Mouse (Mus musculus) forebrain, embryonic 11.5 days (tissue): ENCODE data around the gene Ppp3ca. TPM values are rescaled to one million over a fixed set of nuclear protein-coding genes. Genes with fewer than 3 reads are reported as not detected.

Experiments used
- ATAC-seq: fragments of 200-750 bp; cut with Nextera tagmentation; replicated peaks from 2 replicates; pipeline ENCODE4 v1.8.0; 2017; ENCODE audit warnings: moderate TSS enrichment; ENCODE audit not compliant: low FRiP score
- DNase-seq: peaks from one replicate; pipeline ENCODE4 v3.0.0-alpha.2; 2017; ENCODE audit warnings: low spot score
- H3K27ac ChIP-seq: fragments of 300-500 bp; sonication (generic); 2 replicates; pipeline ENCODE4 v1.5.1; 2014; ENCODE audit warnings: low read depth, low read length
- H3K27me3 ChIP-seq: fragments of 300-500 bp; sonication (generic); 2 replicates; pipeline ENCODE4 v1.6.1; 2014; ENCODE audit warnings: mild to moderate bottlenecking, low read length, mixed read lengths; ENCODE audit not compliant: control insufficient read depth, insufficient read depth
- H3K36me3 ChIP-seq: fragments of 300-500 bp; sonication (generic); 2 replicates; pipeline ENCODE4 v1.6.1; 2014; ENCODE audit warnings: mild to moderate bottlenecking, low read length, moderate library complexity, mixed read lengths; ENCODE audit not compliant: control insufficient read depth, insufficient read depth
- H3K4me1 ChIP-seq: fragments of 300-500 bp; sonication (generic); replicated peaks from 2 replicates; pipeline ENCODE4 v1.6.1; 2014; ENCODE audit warnings: low read length, mixed read lengths; ENCODE audit not compliant: control insufficient read depth, insufficient read depth
- H3K4me2 ChIP-seq: fragments of 300-500 bp; sonication (generic); 2 replicates; pipeline ENCODE4 v1.6.1; 2014; ENCODE audit warnings: low read depth, mild to moderate bottlenecking, low read length, moderate library complexity, mixed read lengths; ENCODE audit not compliant: severe bottlenecking
- H3K4me3 ChIP-seq: fragments of 300-500 bp; sonication (generic); 2 replicates; pipeline ENCODE4 v1.5.1; 2014; ENCODE audit warnings: low read depth, low read length
- H3K9ac ChIP-seq: fragments of 300-500 bp; sonication (generic); 2 replicates; pipeline ENCODE4 v1.6.1; 2014; ENCODE audit warnings: low read length
- H3K9me3 ChIP-seq: fragments of 300-500 bp; sonication (generic); 2 replicates; pipeline ENCODE4 v1.6.1; 2016; ENCODE audit warnings: low read length, mixed read lengths; ENCODE audit not compliant: control insufficient read depth
- WGBS: fragments of 180-500 bp; shearing (Covaris S2); extraction: QIAGEN DNeasy Blood & Tissue Kit; methylation state at CpG from one replicate; pipeline ENCODE4 v1.1.7; 2014; 5-methylcytosine and 5-hydroxymethylcytosine counted together
- polyA plus RNA-seq: library from polyadenylated mRNA; unstranded; fragments of >200 nt; fragmentation: Nextera tagmentation; extraction: Ambion mirVana; gene quantifications from 2 replicates; pipeline ENCODE4 v1.2.1, GENCODE M21; 2014

The Ppp3ca gene
- polyA plus RNA-seq, 1 experiment from 2014 or later, result 59.0 TPM

- no peaks in the 10 kb centered on the region for H3K27me3 ChIP-seq
- WGBS, result under 1% methylated on average over 51 of the region's 56 CpGs
- H3K4me2 ChIP-seq, result peak overlapping the region; percentile 84
- H3K9me3 ChIP-seq, result no peaks in the 10 kb centered on the region
- DNase-seq (peak; percentile 99), ATAC-seq (peak; percentile 98)
- H3K9ac ChIP-seq, result peak overlapping the region; percentile 77
- H3K4me3 ChIP-seq, result peak overlapping the region; percentile 84
- no peaks in the 10 kb centered on the region for H3K36me3 ChIP-seq
- peak overlapping the region; percentile 85 for H3K27ac ChIP-seq
- no peaks in the 10 kb centered on the region; the same call in 1 of the 2 replicates for H3K4me1 ChIP-seq
Measured at GRCm38 (mm10) chr3:136669231-136670109, 454 bp upstream of the Ppp3ca start.

- Histone ChIP-seq H3K4me2 (peak overlapping the region; percentile 84), H3K27me3 (no peaks in the 10 kb centered on the region), H3K9ac (peak overlapping the region; percentile 77), H3K4me3 (peak overlapping the region; percentile 84), H3K4me1 (no peaks in the 10 kb centered on the region; the same call in 1 of the 2 replicates), H3K27ac (peak overlapping the region; percentile 85), H3K36me3 (no peaks in the 10 kb centered on the region), H3K9me3 (no peaks in the 10 kb centered on the region)
- ATAC-seq (peak; percentile 54), DNase-seq (peak; percentile 87)
- WGBS, result under 1% methylated on average over 76 of the region's 92 CpGs
Measured at GRCm38 (mm10) chr3:136670360-136671131, 622 bp downstream of the Ppp3ca start.

GRCm38 (mm10) chr3:136671161-136671939 lies 1.4 kb downstream of the Ppp3ca start:
- Histone ChIP-seq H3K4me2 (peak overlapping the region; percentile 84), H3K27ac (peak overlapping the region; percentile 85), H3K9ac (peak overlapping the region; percentile 77), H3K36me3 (no peaks in the 10 kb centered on the region), H3K27me3 (no peaks in the 10 kb centered on the region), H3K9me3 (no peaks in the 10 kb centered on the region), H3K4me1 (no peaks in the 10 kb centered on the region; the same call in 1 of the 2 replicates), H3K4me3 (peak overlapping the region; percentile 84)
- peak; percentile 88 for DNase-seq
- ATAC-seq, result peak; percentile 38
- under 1% methylated on average over 29 of the region's 52 CpGs for WGBS

- no peak for ATAC-seq
- Histone ChIP-seq H3K4me2 (peak overlapping the region; percentile 84), H3K36me3 (no peaks in the 10 kb centered on the region), H3K9ac (peak overlapping the region; percentile 77), H3K27me3 (no peaks in the 10 kb centered on the region), H3K27ac (no peak overlapping the region), H3K4me3 (peak overlapping the region; percentile 84), H3K9me3 (no peaks in the 10 kb centered on the region), H3K4me1 (no peaks in the 10 kb centered on the region; the same call in 1 of the 2 replicates)
- DNase-seq, result no peak
- 10% methylated on average over 5 of the region's 5 CpGs for WGBS
Measured at GRCm38 (mm10) chr3:136671940-136672278, 2.0 kb downstream of the Ppp3ca start.

- H3K4me3 ChIP-seq, result no peak overlapping the region
- ATAC-seq (no peak), DNase-seq (no peak)
- no peaks in the 10 kb centered on the region for H3K9me3 ChIP-seq
- H3K27ac ChIP-seq, result no peak overlapping the region
- H3K27me3 ChIP-seq, result no peaks in the 10 kb centered on the region
- H3K36me3 ChIP-seq, result no peaks in the 10 kb centered on the region
- no peaks in the 10 kb centered on the region; the same call in 1 of the 2 replicates for H3K4me1 ChIP-seq
- no peak overlapping the region for H3K4me2 ChIP-seq
- WGBS, result 85% methylated on average over 3 of the region's 3 CpGs
- no peak overlapping the region for H3K9ac ChIP-seq
Measured at GRCm38 (mm10) chr3:136672870-136673269, 2.9 kb downstream of the Ppp3ca start.

GRCm38 (mm10) chr3:136673363-136673762 lies 3.4 kb downstream of the Ppp3ca start:
- WGBS, result 93% methylated on average over 2 of the region's 2 CpGs
- Histone ChIP-seq H3K4me3 (no peak overlapping the region), H3K36me3 (no peaks in the 10 kb centered on the region), H3K27ac (no peak overlapping the region), H3K4me2 (no peak overlapping the region), H3K4me1 (no peaks in the 10 kb centered on the region; the same call in 1 of the 2 replicates), H3K9ac (no peak overlapping the region), H3K9me3 (no peaks in the 10 kb centered on the region), H3K27me3 (no peaks in the 10 kb centered on the region)
- DNase-seq, result no peak
- no peak for ATAC-seq

- DNase-seq, result no peak
- 80% methylated on average over 5 of the region's 5 CpGs for WGBS
- no peak for ATAC-seq
- Histone ChIP-seq H3K4me3 (no peak overlapping the region), H3K9me3 (no peaks in the 10 kb centered on the region), H3K4me1 (no peaks in the 10 kb centered on the region), H3K36me3 (no peaks in the 10 kb centered on the region), H3K9ac (no peak overlapping the region), H3K27ac (no peak overlapping the region), H3K4me2 (no peak overlapping the region), H3K27me3 (no peaks in the 10 kb centered on the region)
Measured at GRCm38 (mm10) chr3:136674486-136674885, 4.6 kb downstream of the Ppp3ca start.

- Histone ChIP-seq H3K27me3 (no peaks in the 10 kb centered on the region), H3K4me3 (no peak overlapping the region), H3K36me3 (no peaks in the 10 kb centered on the region), H3K4me1 (0 out of 2 replicates have a peak, but pooled peaks cover 3% of the 10 kb centered on the region), H3K9me3 (no peaks in the 10 kb centered on the region), H3K4me2 (no peak overlapping the region), H3K9ac (no peak overlapping the region), H3K27ac (no peak overlapping the region)
- 90% methylated on average over 2 of the region's 2 CpGs for WGBS
- ATAC-seq (no peak), DNase-seq (no peak)
Measured at GRCm38 (mm10) chr3:136676991-136677390, 7.1 kb downstream of the Ppp3ca start.
